Mouse (Mus musculus): ENCODE results near the gene Fgf12. TPM values are rescaled to one million over a fixed set of nuclear protein-coding genes. Genes with fewer than 3 reads are reported as not detected.

Fgf12 gene
- polyA plus RNA-seq, 1 experiment = 18.0 TPM

DNA sequence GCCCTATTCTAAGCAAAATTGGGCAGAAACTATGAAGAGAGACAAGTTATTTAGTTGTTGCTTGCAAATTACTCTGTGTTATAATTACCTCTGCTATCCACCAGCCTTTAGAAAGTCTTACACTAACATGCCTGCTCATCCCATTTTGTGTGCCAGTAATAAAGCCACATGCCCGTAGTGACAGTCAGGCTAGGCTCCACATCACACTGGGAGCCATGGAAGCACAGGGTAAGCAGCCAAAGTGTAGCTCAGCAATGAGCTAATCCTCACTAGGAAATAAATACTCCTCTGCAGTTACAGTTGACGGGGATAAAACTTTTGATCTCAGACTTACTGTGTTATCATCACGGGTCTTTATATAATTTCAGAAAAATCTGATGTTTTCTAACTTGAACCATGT, 298.0 kb downstream of the Fgf12 start:
- DNase-seq (ENCODE audit: low read depth) = no peak
- no peak for TF ChIP-seq CTCF (IDR thresholded peaks at IDR 0.05; ENCODE audit: borderline replicate concordance, extremely low read depth, insufficient read depth, insufficient read length)
- no peak for TF ChIP-seq POLR2A (IDR thresholded peaks at IDR 0.05; ENCODE audit: borderline replicate concordance, extremely low read depth, insufficient read depth, insufficient read length, poor library complexity, severe bottlenecking)

DNA sequence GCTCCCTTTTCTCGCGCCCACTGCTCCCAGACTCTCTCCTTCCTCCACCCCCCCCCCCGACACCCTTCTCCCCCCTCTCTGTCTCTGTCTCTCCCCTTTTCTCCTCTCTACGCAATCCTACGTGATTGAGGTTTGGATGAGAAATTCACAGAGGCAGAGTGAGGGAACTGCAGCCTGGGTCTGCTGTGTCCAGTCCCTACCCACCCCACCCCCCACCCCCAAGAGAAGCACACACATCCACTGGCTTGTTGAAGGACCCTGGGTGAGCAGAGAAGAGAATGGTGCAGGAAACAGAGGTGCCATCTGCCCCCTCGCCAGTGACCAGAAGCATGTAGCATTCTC, 305.8 kb downstream of the Fgf12 start:
- TF ChIP-seq POLR2A (IDR thresholded peaks at IDR 0.05; ENCODE audit: borderline replicate concordance, extremely low read depth, insufficient read depth, insufficient read length, poor library complexity, severe bottlenecking) (0 out of 2 replicates have a peak, but pooled peaks have one; percentile 1), CTCF (IDR thresholded peaks at IDR 0.05; ENCODE audit: borderline replicate concordance, extremely low read depth, insufficient read depth, insufficient read length) (0 out of 2 replicates have a peak, but pooled peaks have one; percentile 19)
- peak; percentile 68 for DNase-seq (ENCODE audit: low read depth)

DNA sequence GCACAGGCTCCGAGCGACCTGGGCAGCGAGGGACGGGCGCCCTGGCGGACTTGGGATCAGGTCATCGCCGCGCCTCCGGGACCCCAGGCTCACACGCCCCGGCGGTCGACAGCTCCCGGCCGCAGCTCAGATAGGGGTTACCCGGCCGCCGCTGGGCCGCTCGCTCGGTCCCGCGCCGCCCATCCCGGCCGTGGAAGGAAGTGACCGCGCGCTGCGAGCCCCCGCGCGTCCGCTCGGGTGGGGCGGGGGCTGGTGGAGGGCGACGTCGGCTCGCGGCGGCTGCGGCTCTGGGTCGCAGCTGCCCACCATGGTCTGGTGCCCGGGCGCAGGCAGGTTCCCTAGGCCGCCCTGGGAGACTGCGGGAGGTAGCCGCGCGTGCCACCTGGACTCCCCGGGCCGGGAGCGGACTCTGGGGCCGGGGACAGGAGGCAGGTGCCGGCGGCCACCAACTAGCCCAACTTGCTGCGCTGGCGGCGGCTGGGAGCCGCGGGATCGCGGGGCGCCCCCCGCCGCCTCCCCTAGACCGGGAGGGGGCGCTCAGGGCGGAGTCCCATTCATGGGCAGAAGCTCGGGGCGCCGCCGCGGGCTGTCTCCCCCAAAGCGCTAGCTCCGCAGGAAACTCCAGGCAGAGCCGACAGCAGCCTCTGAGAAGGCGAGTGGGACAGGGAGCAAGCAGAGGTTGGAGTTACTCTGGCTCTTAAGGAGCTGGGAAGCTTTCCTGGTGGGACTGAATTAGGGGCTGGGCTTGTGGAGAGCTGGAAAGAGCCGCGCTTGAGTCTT, 306.3 kb downstream of the Fgf12 start:
- TF ChIP-seq POLR2A (IDR thresholded peaks at IDR 0.05; ENCODE audit: borderline replicate concordance, extremely low read depth, insufficient read depth, insufficient read length, poor library complexity, severe bottlenecking) (no peak), CTCF (IDR thresholded peaks at IDR 0.05; ENCODE audit: borderline replicate concordance, extremely low read depth, insufficient read depth, insufficient read length) (peak; percentile 20; the same call in 1 of the 2 replicates)
- DNase-seq (ENCODE audit: low read depth) = peak; percentile 71

DNA sequence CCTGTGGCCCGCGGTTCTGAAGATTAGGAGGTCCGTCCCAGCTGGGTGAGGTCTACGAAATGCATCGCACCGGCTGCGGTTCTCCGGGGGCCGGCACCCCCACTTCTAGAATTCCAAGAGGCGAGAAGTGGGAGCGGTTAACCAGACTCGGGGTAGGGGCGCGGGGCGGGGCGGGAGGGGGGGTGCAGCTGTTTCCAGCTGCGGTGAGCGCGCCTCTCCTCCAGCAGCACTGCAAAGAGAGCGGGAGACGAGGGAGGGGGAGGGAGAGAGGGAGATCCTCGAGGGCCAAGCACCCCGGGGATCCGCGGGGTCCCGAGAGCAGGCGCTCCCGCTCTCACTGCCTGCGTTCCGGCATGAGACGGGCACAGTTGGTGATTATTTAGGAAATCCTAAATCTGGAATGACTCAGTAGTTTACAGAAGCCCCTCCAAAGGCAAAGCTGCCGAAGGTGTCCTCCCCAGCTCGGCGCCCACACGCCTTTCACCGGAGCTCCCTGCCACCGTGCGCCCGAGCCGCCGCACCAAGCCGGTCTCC, 307.0 kb downstream of the Fgf12 start:
- no peak for TF ChIP-seq POLR2A (IDR thresholded peaks at IDR 0.05; ENCODE audit: borderline replicate concordance, extremely low read depth, insufficient read depth, insufficient read length, poor library complexity, severe bottlenecking)
- DNase-seq (ENCODE audit: low read depth) = peak; percentile 63

DNA sequence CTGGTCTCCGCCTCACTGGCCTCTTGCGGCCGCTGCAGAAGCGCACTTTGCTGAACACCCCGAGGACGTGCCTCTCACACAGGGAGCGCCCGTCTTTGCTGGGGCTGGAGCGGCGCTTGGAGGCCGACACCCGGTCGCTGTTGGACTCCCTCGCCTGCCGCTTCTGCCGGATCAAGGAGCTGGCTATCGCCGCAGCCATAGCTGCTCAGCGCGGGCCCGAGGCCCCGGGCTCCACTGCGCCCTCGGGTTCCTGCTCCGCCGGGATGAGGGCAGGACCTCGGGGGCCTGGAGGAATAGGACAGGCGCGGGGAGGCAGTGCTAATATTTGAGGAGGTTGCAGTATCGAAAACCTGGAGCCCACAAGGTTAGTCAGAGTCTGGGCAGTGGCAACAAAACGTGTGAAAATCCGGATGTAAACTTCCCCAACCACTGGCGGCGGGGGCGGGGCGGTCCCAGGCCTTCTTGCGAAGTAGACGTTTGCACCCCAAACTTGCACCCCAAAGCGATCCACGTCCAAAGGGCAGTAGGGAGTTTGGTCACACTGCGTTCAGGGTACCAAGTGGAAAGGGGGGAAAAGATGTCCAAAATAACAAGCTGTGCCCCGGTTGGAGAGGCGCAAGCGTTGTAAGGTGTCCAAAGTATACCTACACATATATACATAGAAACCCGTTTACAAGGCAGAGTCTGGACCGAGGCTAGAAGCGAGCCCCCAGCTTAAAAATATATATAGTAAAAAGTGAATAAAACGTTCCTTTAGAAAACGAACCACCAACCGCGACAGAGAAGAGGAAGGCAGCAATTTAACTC, 307.7 kb downstream of the Fgf12 start:
- TF ChIP-seq CTCF (IDR thresholded peaks at IDR 0.05; ENCODE audit: borderline replicate concordance, extremely low read depth, insufficient read depth, insufficient read length) = no peak
- no peak for TF ChIP-seq POLR2A (IDR thresholded peaks at IDR 0.05; ENCODE audit: borderline replicate concordance, extremely low read depth, insufficient read depth, insufficient read length, poor library complexity, severe bottlenecking)
- DNase-seq (ENCODE audit: low read depth) = peak; percentile 71

DNA sequence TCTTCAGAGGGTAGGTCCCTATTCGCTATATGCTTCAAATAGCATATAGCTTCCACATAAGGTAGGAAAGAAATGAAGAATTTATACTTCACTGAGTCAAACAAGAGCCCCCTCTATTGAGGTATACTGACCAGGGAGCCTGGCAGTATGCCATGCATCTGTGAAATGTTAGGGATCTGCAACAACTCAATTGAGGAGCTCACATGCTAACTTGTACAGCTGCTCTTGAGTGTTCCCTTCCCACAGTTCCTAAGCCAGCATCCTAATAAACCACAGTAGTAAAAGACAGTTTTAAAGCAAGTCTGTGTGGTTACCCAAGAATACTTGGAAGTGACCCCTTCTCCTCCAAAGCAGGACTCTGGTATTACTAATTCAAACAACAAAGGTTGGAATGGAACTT, 331.3 kb downstream of the Fgf12 start:
- DNase-seq (ENCODE audit: low read depth) = no peak
- TF ChIP-seq POLR2A (IDR thresholded peaks at IDR 0.05; ENCODE audit: borderline replicate concordance, extremely low read depth, insufficient read depth, insufficient read length, poor library complexity, severe bottlenecking) (no peak), CTCF (IDR thresholded peaks at IDR 0.05; ENCODE audit: borderline replicate concordance, extremely low read depth, insufficient read depth, insufficient read length) (no peak)

DNA sequence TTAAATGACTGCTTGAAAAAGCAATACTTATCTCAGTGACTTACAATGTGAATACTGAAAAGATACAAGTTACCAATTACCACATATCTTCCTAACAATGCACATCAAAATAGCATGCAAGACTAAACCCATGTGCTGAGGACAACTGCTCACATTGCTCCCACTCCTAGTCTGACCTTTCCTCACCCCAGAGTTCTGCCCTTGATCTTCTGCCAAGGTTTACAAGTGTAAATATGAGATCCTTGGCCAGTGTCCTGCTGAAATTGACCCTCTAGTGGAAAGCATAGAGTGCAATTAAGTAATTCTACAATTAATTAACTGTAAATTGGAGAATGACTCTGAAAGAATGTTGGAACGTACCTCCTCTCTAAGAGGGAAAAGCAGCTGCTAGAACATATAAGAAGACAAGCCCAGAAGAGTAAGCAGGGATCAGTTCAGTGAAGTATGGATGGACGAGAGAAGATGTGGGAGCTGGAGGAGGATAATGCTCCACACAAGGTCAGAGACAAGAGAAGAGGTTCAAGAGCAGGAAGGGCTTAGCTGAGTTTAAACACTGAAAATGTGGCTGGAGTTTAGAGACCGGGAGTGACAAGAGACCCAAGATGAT, 333.1 kb downstream of the Fgf12 start:
- TF ChIP-seq POLR2A (IDR thresholded peaks at IDR 0.05; ENCODE audit: borderline replicate concordance, extremely low read depth, insufficient read depth, insufficient read length, poor library complexity, severe bottlenecking) = no peak
- no peak for TF ChIP-seq CTCF (IDR thresholded peaks at IDR 0.05; ENCODE audit: borderline replicate concordance, extremely low read depth, insufficient read depth, insufficient read length)
- DNase-seq (ENCODE audit: low read depth) = no peak

DNA sequence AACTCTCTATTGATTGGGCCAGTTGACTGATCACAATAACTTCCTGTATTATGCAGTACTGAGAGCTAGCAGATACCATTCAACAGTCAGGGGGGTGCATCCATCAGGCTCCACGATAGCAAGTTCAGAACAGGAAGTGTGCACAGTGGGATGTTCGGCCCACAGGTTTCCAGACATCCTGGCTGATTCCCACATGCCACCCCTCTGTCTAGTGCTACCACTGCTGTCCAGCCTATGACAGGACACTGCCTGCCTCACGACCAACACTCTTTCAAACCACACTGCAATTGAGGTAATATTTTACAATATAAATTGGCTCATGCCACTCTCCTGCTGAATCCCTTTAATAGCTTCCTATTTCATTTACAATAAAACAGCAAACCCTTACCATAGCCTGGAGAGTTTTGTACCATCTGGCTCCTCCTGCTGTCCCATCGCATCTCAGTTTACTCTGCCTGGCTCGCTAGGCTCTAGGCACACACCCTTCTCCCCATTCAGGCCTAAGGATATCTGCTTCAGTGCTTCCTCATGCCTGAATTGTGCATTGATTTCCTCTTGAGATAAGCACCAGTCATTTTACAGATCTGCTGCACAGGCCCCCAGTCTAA, 341.6 kb downstream of the Fgf12 start:
- TF ChIP-seq CTCF (IDR thresholded peaks at IDR 0.05; ENCODE audit: borderline replicate concordance, extremely low read depth, insufficient read depth, insufficient read length) = no peak
- TF ChIP-seq POLR2A (IDR thresholded peaks at IDR 0.05; ENCODE audit: borderline replicate concordance, extremely low read depth, insufficient read depth, insufficient read length, poor library complexity, severe bottlenecking) = no peak

DNA sequence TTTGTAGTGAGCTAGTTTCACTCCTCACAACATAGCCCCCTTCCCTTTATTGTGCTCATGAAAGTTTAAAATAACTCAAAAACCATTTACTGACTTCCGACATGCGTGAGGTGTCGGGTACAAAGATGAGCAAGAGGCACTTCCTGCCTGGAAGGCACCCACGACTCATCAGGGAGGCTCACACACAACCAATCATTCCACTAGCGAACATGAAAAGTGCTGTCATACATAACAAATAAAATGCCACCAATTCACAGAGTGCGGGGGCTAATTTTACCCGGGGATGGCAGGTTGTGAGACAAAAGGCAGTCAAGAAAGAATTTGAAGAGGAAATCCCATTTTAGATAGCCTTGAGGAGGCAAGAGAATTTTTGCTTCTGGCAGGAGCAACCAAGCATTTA, 344.6 kb downstream of the Fgf12 start:
- TF ChIP-seq CTCF (IDR thresholded peaks at IDR 0.05; ENCODE audit: borderline replicate concordance, extremely low read depth, insufficient read depth, insufficient read length) (no peak), POLR2A (IDR thresholded peaks at IDR 0.05; ENCODE audit: borderline replicate concordance, extremely low read depth, insufficient read depth, insufficient read length, poor library complexity, severe bottlenecking) (no peak)
- DNase-seq (ENCODE audit: low read depth) = peak; percentile 24

More for the DNA sequence above, 341.6 kb downstream of the Fgf12 start:
- DNase-seq (ENCODE audit: low read depth) = peak; percentile 38

DNA sequence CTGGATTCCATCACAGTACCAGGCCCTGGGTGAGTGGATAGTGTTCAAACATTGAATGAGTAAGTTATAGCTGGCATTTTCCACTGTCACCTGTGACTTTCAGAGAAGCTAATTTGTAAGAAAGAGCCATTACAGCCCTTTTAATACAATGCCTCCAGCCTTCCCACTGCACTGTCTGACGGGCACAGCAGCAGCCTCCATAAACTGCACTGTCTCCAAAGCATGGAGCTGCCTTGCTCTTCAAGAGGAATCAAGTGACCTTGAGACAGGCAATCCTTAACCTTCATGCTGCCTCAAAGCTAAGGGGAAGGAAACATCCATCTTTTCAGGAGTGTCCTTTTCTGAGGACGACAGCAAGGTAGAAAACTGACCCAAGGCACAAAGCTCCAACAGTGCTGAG, 345.0 kb downstream of the Fgf12 start:
- no peak for DNase-seq (ENCODE audit: low read depth)
- TF ChIP-seq CTCF (IDR thresholded peaks at IDR 0.05; ENCODE audit: borderline replicate concordance, extremely low read depth, insufficient read depth, insufficient read length) (no peak), POLR2A (IDR thresholded peaks at IDR 0.05; ENCODE audit: borderline replicate concordance, extremely low read depth, insufficient read depth, insufficient read length, poor library complexity, severe bottlenecking) (no peak)

DNA sequence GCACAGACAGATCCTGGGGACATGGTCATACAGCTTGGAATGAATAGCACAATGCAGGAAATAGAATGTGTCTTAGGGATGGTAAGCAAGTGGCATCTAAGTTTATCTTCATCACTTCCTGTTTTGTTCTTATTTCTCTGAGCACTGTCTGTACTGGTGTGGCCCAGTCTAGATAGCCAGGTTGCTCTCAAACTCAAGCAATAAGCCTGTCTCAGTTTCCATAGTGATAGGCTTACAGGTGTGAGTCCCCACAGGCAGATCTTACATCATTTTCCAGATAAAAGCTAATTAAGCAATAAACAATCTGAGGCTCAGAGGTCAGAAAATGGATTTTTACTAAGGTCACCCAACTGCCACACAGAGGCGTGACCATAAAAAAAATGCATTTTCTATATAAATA, 348.7 kb downstream of the Fgf12 start:
- no peak for TF ChIP-seq CTCF (IDR thresholded peaks at IDR 0.05; ENCODE audit: borderline replicate concordance, extremely low read depth, insufficient read depth, insufficient read length)
- TF ChIP-seq POLR2A (IDR thresholded peaks at IDR 0.05; ENCODE audit: borderline replicate concordance, extremely low read depth, insufficient read depth, insufficient read length, poor library complexity, severe bottlenecking) = no peak
- DNase-seq (ENCODE audit: low read depth) = no peak
